Mouse (Mus musculus) liver, embryonic 14.5 days (tissue): Measurements from ENCODE around the gene Olfr92. TPM values are rescaled to one million over a fixed set of nuclear protein-coding genes. Genes with fewer than 3 reads are reported as not detected.

Experiments
- ATAC-seq: fragments of 200-750 bp; cut with Nextera tagmentation; 2 replicates; pipeline ENCODE4 v1.8.0; 2017; ENCODE audit warnings: moderate number of reproducible peaks, mild to moderate bottlenecking, moderate library complexity; ENCODE audit not compliant: insufficient read depth
- DNase-seq, 3 experiments: peaks; one replicate each; pipeline ENCODE4 v3.0.0-alpha.2; 2012 to 2013; ENCODE audit warnings: low read depth in 3 of 3, low spot score in 3 of 3
- H3K27ac ChIP-seq: fragments of 300-500 bp; sonication (generic); 2 replicates; pipeline ENCODE4 v1.5.1; 2014; ENCODE audit warnings: moderate library complexity, mild to moderate bottlenecking, control low read depth, inconsistent platforms
- H3K27me3 ChIP-seq: fragments of 300-500 bp; sonication (generic); 2 replicates; pipeline ENCODE4 v1.6.1; 2014; ENCODE audit warnings: mild to moderate bottlenecking, low read length, moderate library complexity; ENCODE audit not compliant: control insufficient read depth, insufficient read depth
- H3K36me3 ChIP-seq: fragments of 300-500 bp; sonication (generic); replicated peaks from 2 replicates; pipeline ENCODE4 v1.6.1; 2014; ENCODE audit warnings: low read depth; ENCODE audit not compliant: control insufficient read depth, insufficient read depth
- H3K4me1 ChIP-seq, 2 experiments: fragments of 200-500 bp in 1 of 2; fragments of 300-500 bp in 1 of 2; sonication (generic) in 1 of 2; replicated peaks; 2 replicates each; pipeline ENCODE4 v1.6.1; 2012 to 2014; ENCODE audit warnings: antibody characterized with exemption in 1 of 2, inconsistent platforms in 1 of 2, low read length in 1 of 2; ENCODE audit not compliant: control insufficient read depth in 2 of 2, insufficient read depth in 2 of 2
- H3K4me2 ChIP-seq: fragments of 300-500 bp; sonication (generic); 2 replicates; pipeline ENCODE4 v1.6.1; 2014; ENCODE audit warnings: low read depth, mild to moderate bottlenecking, control low read depth, moderate library complexity
- H3K4me3 ChIP-seq, 2 experiments: fragments of 200-500 bp in 1 of 2; fragments of 300-500 bp in 1 of 2; sonication (generic) in 1 of 2; 2 replicates each; pipeline ENCODE4 v1.5.1; 2012 to 2014; ENCODE audit warnings: low read depth in 2 of 2, low read length in 2 of 2, mild to moderate bottlenecking in 2 of 2, control low read depth in 1 of 2, inconsistent platforms in 1 of 2, moderate library complexity in 1 of 2; ENCODE audit not compliant: insufficient read depth in 1 of 2
- H3K9ac ChIP-seq: fragments of 300-500 bp; sonication (generic); replicated peaks from 2 replicates; pipeline ENCODE4 v1.6.1; 2014; ENCODE audit warnings: mild to moderate bottlenecking, control low read depth, moderate library complexity
- H3K9me3 ChIP-seq: fragments of 300-500 bp; sonication (generic); 2 replicates; pipeline ENCODE4 v1.6.1; 2016; ENCODE audit warnings: low read length, mixed read lengths; ENCODE audit not compliant: control insufficient read depth
- CTCF ChIP-seq: IDR thresholded peaks from 2 replicates; pipeline ENCODE4 v1.5.1; 2016; ENCODE audit warnings: antibody characterized with exemption, low read depth, control low read depth
- EP300 ChIP-seq: IDR thresholded peaks from 2 replicates; pipeline ENCODE4 v1.6.1; 2016; ENCODE audit warnings: antibody characterized with exemption, low read depth
- WGBS: fragments of 180-500 bp; shearing (Covaris S2); extraction: QIAGEN DNeasy Blood & Tissue Kit; methylation state at CpG from one replicate; pipeline ENCODE4 v1.1.7; 2014; ENCODE audit not compliant: insufficient replicate concordance; 5-methylcytosine and 5-hydroxymethylcytosine counted together
- polyA plus RNA-seq, 2 experiments: library from polyadenylated mRNA; depleted of rRNA in 1 of 2; stranded (reverse) in 1 of 2; unstranded in 1 of 2; fragments of >200 nt; fragmentation: Nextera tagmentation in 1 of 2; extraction: Ambion mirVana in 1 of 2; gene quantifications; 2 replicates each; pipeline versions ENCODE4 v1.2.1 to v1.2.3; 2012 to 2014

The Olfr92 gene
- polyA plus RNA-seq, 2 experiments: not detected

DNA sequence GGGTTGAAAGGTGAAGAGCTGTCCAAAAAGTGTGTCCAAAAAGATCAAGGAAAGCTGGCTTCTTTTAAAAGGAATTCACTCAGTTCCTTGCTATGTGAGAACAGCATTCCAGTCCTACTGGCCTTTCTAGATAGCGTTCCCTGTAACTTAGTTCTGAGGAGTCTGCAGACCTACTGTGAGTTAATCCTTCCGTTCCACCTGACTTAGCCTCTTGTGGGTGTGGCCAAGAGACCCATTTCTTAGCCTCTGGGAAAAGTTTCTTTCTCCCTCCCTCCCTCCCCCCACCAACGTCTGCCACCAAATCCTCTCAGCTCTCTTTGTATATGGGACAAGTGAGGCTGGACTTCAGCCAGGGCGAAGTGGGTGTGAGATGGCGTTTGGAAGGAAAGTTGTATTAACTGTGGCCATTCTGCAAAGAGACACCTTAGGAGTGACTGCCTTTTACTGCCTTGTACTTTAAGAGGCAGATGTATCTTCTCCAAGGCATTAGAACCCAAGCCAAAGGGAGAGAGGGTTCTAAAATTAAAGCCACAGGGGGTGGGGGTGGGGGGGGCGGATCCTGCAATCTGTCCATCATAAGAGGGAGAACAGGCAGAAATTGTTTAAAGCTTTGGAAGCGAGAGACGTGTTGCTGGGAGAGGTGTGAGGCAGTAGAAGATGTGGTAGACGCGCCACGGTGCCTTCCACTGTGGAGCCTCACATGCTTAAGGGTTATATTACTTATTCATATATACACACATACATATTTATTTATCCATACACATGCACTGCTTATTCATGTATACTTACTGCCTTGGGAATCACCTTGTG, 56.0 kb downstream of the Olfr92 start:
- TF ChIP-seq CTCF (no peak), EP300 (no peak)
- Histone ChIP-seq H3K27me3 (no peaks in the 10 kb centered on the region), H3K27ac (no peak overlapping the region), H3K9me3 (no peaks in the 10 kb centered on the region), H3K9ac (no peak overlapping the region), H3K4me3 (no peak overlapping the region), H3K36me3 (no peaks in the 10 kb centered on the region), H3K4me2 (no peak overlapping the region), H3K4me1 (no peaks in the 10 kb centered on the region)
- no peak for DNase-seq
- ATAC-seq: no peak
- WGBS: 68% methylated on average over 11 of the region's 11 CpGs

DNA sequence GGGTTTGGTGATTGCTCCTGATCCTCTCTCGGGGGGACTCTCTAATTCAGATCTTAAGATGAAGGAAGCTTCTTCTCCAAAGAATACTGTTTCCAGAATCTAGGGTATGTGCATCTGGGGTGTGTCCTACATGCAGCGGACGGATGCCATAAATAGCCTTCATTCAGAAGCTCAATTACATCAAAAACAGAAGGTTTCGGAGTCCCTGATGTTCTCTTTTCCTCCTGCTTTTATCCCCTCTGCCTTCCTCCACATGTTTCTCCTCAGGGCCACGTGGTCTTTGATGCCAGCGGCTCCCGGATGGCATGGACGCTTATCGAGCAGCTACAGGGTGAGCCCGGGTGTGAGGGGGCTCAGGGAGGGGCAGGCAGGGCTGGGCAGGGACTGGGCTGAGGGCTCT, 56.8 kb downstream of the Olfr92 start:
- TF ChIP-seq CTCF (no peak), EP300 (no peak)
- Histone ChIP-seq H3K4me1 (no peaks in the 10 kb centered on the region), H3K9me3 (no peaks in the 10 kb centered on the region), H3K27me3 (no peaks in the 10 kb centered on the region), H3K9ac (no peak overlapping the region), H3K27ac (no peak overlapping the region), H3K4me3 (no peak overlapping the region), H3K36me3 (no peaks in the 10 kb centered on the region), H3K4me2 (no peak overlapping the region)
- WGBS: 63% methylated on average over 10 of the region's 10 CpGs
- ATAC-seq (no peak), DNase-seq (no peak)

DNA sequence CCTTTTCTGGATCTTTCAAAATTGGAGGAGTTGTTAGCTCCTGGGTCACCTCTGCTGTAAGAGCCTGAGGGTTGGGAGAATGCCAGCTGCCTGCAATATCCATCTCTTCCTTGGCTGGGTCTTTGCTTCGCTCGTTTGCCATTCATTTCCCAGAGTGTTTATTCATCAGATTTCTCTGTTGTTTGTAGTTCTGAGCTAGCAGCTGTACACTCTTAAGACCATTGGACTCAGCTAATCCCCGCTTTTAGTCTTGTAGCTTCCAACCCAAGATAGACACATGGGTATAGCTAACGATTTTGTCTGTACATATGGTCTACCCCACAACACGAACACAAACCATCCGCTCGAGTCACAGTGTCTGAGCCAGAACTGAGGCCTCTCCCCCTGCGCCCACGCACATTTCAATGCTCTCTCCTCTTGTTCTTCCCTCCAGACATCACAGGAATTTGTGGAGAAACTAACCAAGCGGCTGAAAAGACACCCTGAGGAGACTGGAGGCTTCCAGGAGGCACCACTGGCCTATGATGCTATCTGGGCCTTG, 57.7 kb downstream of the Olfr92 start:
- Histone ChIP-seq H3K27ac (no peak overlapping the region), H3K36me3 (no peaks in the 10 kb centered on the region), H3K4me2 (no peak overlapping the region), H3K27me3 (no peaks in the 10 kb centered on the region), H3K4me1 (no peaks in the 10 kb centered on the region), H3K9me3 (no peaks in the 10 kb centered on the region), H3K9ac (no peak overlapping the region), H3K4me3 (no peak overlapping the region)
- DNase-seq: no peak
- WGBS: 66% methylated on average over 10 of the region's 10 CpGs
- no peak for TF ChIP-seq CTCF
- no peak for TF ChIP-seq EP300
- ATAC-seq: no peak

DNA sequence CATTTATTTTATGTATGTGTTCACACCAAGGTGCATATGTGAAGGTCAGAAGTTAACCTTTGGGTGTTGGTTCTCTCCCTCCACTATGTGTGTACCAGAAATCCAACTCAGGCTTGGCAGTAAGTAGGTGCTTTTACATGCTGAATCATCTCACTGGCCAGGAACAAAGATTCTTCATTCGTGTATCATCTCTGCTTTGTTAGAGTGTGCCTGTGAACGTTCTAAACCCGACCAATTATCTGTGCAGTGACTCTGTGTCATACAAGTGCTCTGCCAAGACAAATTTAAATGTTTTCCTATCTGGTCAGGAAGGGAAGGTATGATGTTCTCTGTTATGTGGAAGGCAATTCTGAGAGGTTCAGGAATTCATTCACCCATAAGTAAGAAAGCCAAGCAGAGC, 58.5 kb downstream of the Olfr92 start:
- Histone ChIP-seq H3K4me2 (no peak overlapping the region), H3K4me1 (no peaks in the 10 kb centered on the region), H3K9ac (no peak overlapping the region), H3K27me3 (no peaks in the 10 kb centered on the region), H3K27ac (no peak overlapping the region), H3K4me3 (no peak overlapping the region), H3K9me3 (no peaks in the 10 kb centered on the region), H3K36me3 (no peaks in the 10 kb centered on the region)
- 57% methylated on average over 3 of the region's 3 CpGs for WGBS
- no peak for DNase-seq
- TF ChIP-seq CTCF (no peak), EP300 (no peak)
- ATAC-seq: no peak

Other genes starting within 250 kb of the Olfr92 start
- gene Trim40, start 230.0 kb downstream of the Olfr92 start, polyA plus RNA-seq (2012; rRNA removed): not detected in 2 replicates
- not detected in 2 replicates for gene Trim40, start 230.0 kb downstream of the Olfr92 start, polyA plus RNA-seq (2014; fragmentation: Nextera tagmentation; extraction: Ambion mirVana)
- gene Trim31, start 222.0 kb downstream of the Olfr92 start, polyA plus RNA-seq (2012; rRNA removed): 0.03 TPM in 1 of 2 replicates, not detected in the other
- not detected in 2 replicates for gene Trim31, start 222.0 kb downstream of the Olfr92 start, polyA plus RNA-seq (2014; fragmentation: Nextera tagmentation; extraction: Ambion mirVana)
- 0.02 TPM in 2 replicates for gene Rnf39, start 177.2 kb downstream of the Olfr92 start, polyA plus RNA-seq (2012; rRNA removed)
- not detected in 2 replicates for gene Rnf39, start 177.2 kb downstream of the Olfr92 start, polyA plus RNA-seq (2014; fragmentation: Nextera tagmentation; extraction: Ambion mirVana)
- gene Ppp1r11, start 168.3 kb downstream of the Olfr92 start, polyA plus RNA-seq (2012; rRNA removed): 15.6 and 30.4 TPM in 2 replicates
- gene Ppp1r11, start 168.3 kb downstream of the Olfr92 start, polyA plus RNA-seq (2014; fragmentation: Nextera tagmentation; extraction: Ambion mirVana): 35.6 and 43.0 TPM in 2 replicates
- 17.5 and 19.0 TPM in 2 replicates for gene Znrd1, start 161.5 kb downstream of the Olfr92 start, polyA plus RNA-seq (2012; rRNA removed)
- 25.3 and 28.2 TPM in 2 replicates for gene Znrd1, start 161.5 kb downstream of the Olfr92 start, polyA plus RNA-seq (2014; fragmentation: Nextera tagmentation; extraction: Ambion mirVana)
- gene Znrd1as, start 161.5 kb downstream of the Olfr92 start, polyA plus RNA-seq (2012; rRNA removed): 1.6 and 3.3 TPM in 2 replicates
- gene Znrd1as, start 161.5 kb downstream of the Olfr92 start, polyA plus RNA-seq (2014; fragmentation: Nextera tagmentation; extraction: Ambion mirVana): 2.9 and 3.3 TPM in 2 replicates
- not detected in 2 replicates for gene 2410137M14Rik, start 138.9 kb downstream of the Olfr92 start, polyA plus RNA-seq (2012; rRNA removed)
- gene 2410137M14Rik, start 138.9 kb downstream of the Olfr92 start, polyA plus RNA-seq (2014; fragmentation: Nextera tagmentation; extraction: Ambion mirVana): not detected in 2 replicates
- gene H2-M5, start 130.6 kb downstream of the Olfr92 start, polyA plus RNA-seq (2012; rRNA removed): 0.03 and 0.23 TPM in 2 replicates
- not detected in 2 replicates for gene H2-M5, start 130.6 kb downstream of the Olfr92 start, polyA plus RNA-seq (2014; fragmentation: Nextera tagmentation; extraction: Ambion mirVana)
- 3.3 and 3.5 TPM in 2 replicates for gene Zfp57, start 118.9 kb downstream of the Olfr92 start, polyA plus RNA-seq (2012; rRNA removed)
- gene Zfp57, start 118.9 kb downstream of the Olfr92 start, polyA plus RNA-seq (2014; fragmentation: Nextera tagmentation; extraction: Ambion mirVana): 2.2 and 2.5 TPM in 2 replicates
- gene Mog, start 96.7 kb downstream of the Olfr92 start, polyA plus RNA-seq (2012; rRNA removed): not detected in 2 replicates
- not detected in 2 replicates for gene Mog, start 96.7 kb downstream of the Olfr92 start, polyA plus RNA-seq (2014; fragmentation: Nextera tagmentation; extraction: Ambion mirVana)
- 2.2 and 2.7 TPM in 2 replicates for gene Gabbr1, start 74.1 kb downstream of the Olfr92 start, polyA plus RNA-seq (2012; rRNA removed)
- 0.24 and 0.30 TPM in 2 replicates for gene Gabbr1, start 74.1 kb downstream of the Olfr92 start, polyA plus RNA-seq (2014; fragmentation: Nextera tagmentation; extraction: Ambion mirVana)
- not detected in 2 replicates for gene Olfr90, start 31.6 kb downstream of the Olfr92 start, polyA plus RNA-seq (2012; rRNA removed)
- gene Olfr90, start 31.6 kb downstream of the Olfr92 start, polyA plus RNA-seq (2014; fragmentation: Nextera tagmentation; extraction: Ambion mirVana): not detected in 2 replicates
- gene Olfr91, start 21.8 kb downstream of the Olfr92 start, polyA plus RNA-seq (2012; rRNA removed): not detected in 2 replicates
- gene Olfr91, start 21.8 kb downstream of the Olfr92 start, polyA plus RNA-seq (2014; fragmentation: Nextera tagmentation; extraction: Ambion mirVana): not detected in 2 replicates
- not detected in 2 replicates for gene Olfr93, start 41.4 kb upstream of the Olfr92 start, polyA plus RNA-seq (2012; rRNA removed)
- not detected in 2 replicates for gene Olfr93, start 41.4 kb upstream of the Olfr92 start, polyA plus RNA-seq (2014; fragmentation: Nextera tagmentation; extraction: Ambion mirVana)
- not detected in 2 replicates for gene Ubd, start 73.8 kb upstream of the Olfr92 start, polyA plus RNA-seq (2012; rRNA removed)
- gene Ubd, start 73.8 kb upstream of the Olfr92 start, polyA plus RNA-seq (2014; fragmentation: Nextera tagmentation; extraction: Ambion mirVana): not detected in 2 replicates
- gene Olfr94, start 80.9 kb upstream of the Olfr92 start, polyA plus RNA-seq (2012; rRNA removed): not detected in 2 replicates
- gene Olfr94, start 80.9 kb upstream of the Olfr92 start, polyA plus RNA-seq (2014; fragmentation: Nextera tagmentation; extraction: Ambion mirVana): not detected in 2 replicates
- gene Olfr95, start 93.0 kb upstream of the Olfr92 start, polyA plus RNA-seq (2012; rRNA removed): not detected in 2 replicates
- not detected in 2 replicates for gene Olfr95, start 93.0 kb upstream of the Olfr92 start, polyA plus RNA-seq (2014; fragmentation: Nextera tagmentation; extraction: Ambion mirVana)
- not detected in 2 replicates for gene Olfr96, start 100.1 kb upstream of the Olfr92 start, polyA plus RNA-seq (2012; rRNA removed)
- gene Olfr96, start 100.1 kb upstream of the Olfr92 start, polyA plus RNA-seq (2014; fragmentation: Nextera tagmentation; extraction: Ambion mirVana): not detected in 2 replicates
- gene Olfr97, start 117.2 kb upstream of the Olfr92 start, polyA plus RNA-seq (2012; rRNA removed): not detected in 2 replicates
- gene Olfr97, start 117.2 kb upstream of the Olfr92 start, polyA plus RNA-seq (2014; fragmentation: Nextera tagmentation; extraction: Ambion mirVana): not detected in 2 replicates
- not detected in 2 replicates for gene Olfr98, start 143.7 kb upstream of the Olfr92 start, polyA plus RNA-seq (2012; rRNA removed)
- gene Olfr98, start 143.7 kb upstream of the Olfr92 start, polyA plus RNA-seq (2014; fragmentation: Nextera tagmentation; extraction: Ambion mirVana): not detected in 2 replicates
- 0.67 and 0.76 TPM in 2 replicates for gene H2-M3, start 150.1 kb upstream of the Olfr92 start, polyA plus RNA-seq (2012; rRNA removed)
- gene H2-M3, start 150.1 kb upstream of the Olfr92 start, polyA plus RNA-seq (2014; fragmentation: Nextera tagmentation; extraction: Ambion mirVana): 1.3 and 1.5 TPM in 2 replicates
- not detected in 2 replicates for gene Olfr99, start 163.4 kb upstream of the Olfr92 start, polyA plus RNA-seq (2012; rRNA removed)
- not detected in 2 replicates for gene Olfr99, start 163.4 kb upstream of the Olfr92 start, polyA plus RNA-seq (2014; fragmentation: Nextera tagmentation; extraction: Ambion mirVana)
- not detected in 2 replicates for gene Olfr101, start 184.2 kb upstream of the Olfr92 start, polyA plus RNA-seq (2012; rRNA removed)
- gene Olfr101, start 184.2 kb upstream of the Olfr92 start, polyA plus RNA-seq (2014; fragmentation: Nextera tagmentation; extraction: Ambion mirVana): not detected in 2 replicates
- gene Olfr102, start 197.0 kb upstream of the Olfr92 start, polyA plus RNA-seq (2012; rRNA removed): not detected in 2 replicates
- gene Olfr102, start 197.0 kb upstream of the Olfr92 start, polyA plus RNA-seq (2014; fragmentation: Nextera tagmentation; extraction: Ambion mirVana): not detected in 2 replicates
- not detected in 2 replicates for gene Olfr103, start 219.6 kb upstream of the Olfr92 start, polyA plus RNA-seq (2012; rRNA removed)
- gene Olfr103, start 219.6 kb upstream of the Olfr92 start, polyA plus RNA-seq (2014; fragmentation: Nextera tagmentation; extraction: Ambion mirVana): not detected in 2 replicates
- gene Olfr104-ps, start 239.5 kb upstream of the Olfr92 start, polyA plus RNA-seq (2012; rRNA removed): not detected in 2 replicates
- gene Olfr104-ps, start 239.5 kb upstream of the Olfr92 start, polyA plus RNA-seq (2014; fragmentation: Nextera tagmentation; extraction: Ambion mirVana): not detected in 2 replicates